Mouse (Mus musculus): Measurements from ENCODE around the gene Zfp566. TPM values are rescaled to one million over a fixed set of nuclear protein-coding genes. Genes with fewer than 3 reads are reported as not detected.
A peak's percentile ranks its signal among the peaks of the same experiment; 100 is the strongest.
"Not testable (repeated sequence)": the region's sequence is repeated elsewhere in the genome, so short reads cannot be mapped to it uniquely, and the experiment has no call there.

Gene Zfp566
- total RNA-seq (2014; rRNA removed) (3.6 and 5.0 TPM in 2 replicates), polyA plus RNA-seq (2015; fragmentation: Nextera tagmentation; extraction: Ambion mirVana) (15.6 and 19.6 TPM in 2 replicates)

- WGBS: 1% methylated on average over 40 of the region's 40 CpGs
- H3K9ac ChIP-seq: peak within 1 kb of the TSS; percentile 61
- peaks cover 20% of the 10 kb centered on the region for H3K4me1 ChIP-seq (ENCODE audit: insufficient read depth)
- ATAC-seq: peak; percentile 92
- DNase-seq: peak; percentile 99
- peak within 1 kb of the TSS; percentile 75 for H3K27ac ChIP-seq (ENCODE audit: low read depth, low read length)
- no peaks in the 10 kb centered on the region for H3K27me3 ChIP-seq (ENCODE audit: insufficient read depth, low read length)
- peak within 1 kb of the TSS; percentile 77 for H3K4me2 ChIP-seq (ENCODE audit: low read depth)
- H3K36me3 ChIP-seq (ENCODE audit: insufficient read depth): peaks cover 12% of the 10 kb centered on the region
- 0 out of 2 replicates have a peak, but pooled peaks have one; percentile 2 for TF ChIP-seq CTCF (IDR thresholded peaks at IDR 0.05; ENCODE audit: low read depth)
- peak within 1 kb of the TSS; percentile 63 for H3K4me3 ChIP-seq (ENCODE audit: low read depth, low read length)
- no peaks in the 10 kb centered on the region for H3K9me3 ChIP-seq (ENCODE audit: low read length)
Measured at GRCm38 (mm10) chr7:30090092-30090969, at the start of gene Zfp566, which contains the start of gene Gm26920. Gene Zfp566, minus strand, starts transcription at chr7:30090527. Gene Gm26920, minus strand, starts transcription at chr7:30090410.

GRCm38 (mm10) chr7:30136826-30137225 lies 46.5 kb upstream of the Zfp566 start:
- no peak for TF ChIP-seq CTCF (IDR thresholded peaks at IDR 0.05; ENCODE audit: low read depth)
- Histone ChIP-seq H3K4me1 (ENCODE audit: insufficient read depth) (no peaks in the 10 kb centered on the region), H3K9ac (no peak overlapping the region), H3K27me3 (ENCODE audit: insufficient read depth, low read length) (no peaks in the 10 kb centered on the region), H3K4me2 (ENCODE audit: low read depth) (no peak overlapping the region), H3K27ac (ENCODE audit: low read depth, low read length) (no peak overlapping the region), H3K36me3 (ENCODE audit: insufficient read depth) (peaks cover 52% of the 10 kb centered on the region), H3K4me3 (ENCODE audit: low read depth, low read length) (no peak overlapping the region), H3K9me3 (ENCODE audit: low read length) (no peaks in the 10 kb centered on the region)
- DNase-seq (no peak), ATAC-seq (no peak)
- 91% methylated on average over 10 of the region's 10 CpGs for WGBS

GRCm38 (mm10) chr7:30132396-30132795 lies 42.1 kb upstream of the Zfp566 start:
- DNase-seq (no peak), ATAC-seq (no peak)
- 97% methylated on average over 4 of the region's 4 CpGs for WGBS
- Histone ChIP-seq H3K4me3 (ENCODE audit: low read depth, low read length) (no peak overlapping the region), H3K36me3 (ENCODE audit: insufficient read depth) (peaks cover 82% of the 10 kb centered on the region), H3K9me3 (ENCODE audit: low read length) (no peaks in the 10 kb centered on the region), H3K4me2 (ENCODE audit: low read depth) (no peak overlapping the region), H3K4me1 (ENCODE audit: insufficient read depth) (no peaks in the 10 kb centered on the region), H3K27me3 (ENCODE audit: insufficient read depth, low read length) (no peaks in the 10 kb centered on the region), H3K27ac (ENCODE audit: low read depth, low read length) (no peak overlapping the region), H3K9ac (no peak overlapping the region)
- TF ChIP-seq CTCF (IDR thresholded peaks at IDR 0.05; ENCODE audit: low read depth): no peak

- peaks cover 74% of the 10 kb centered on the region for H3K36me3 ChIP-seq (ENCODE audit: insufficient read depth)
Measured at GRCm38 (mm10) chr7:30129900-30130299, 39.6 kb upstream of the Zfp566 start.

GRCm38 (mm10) chr7:30122188-30122530 lies 31.8 kb upstream of the Zfp566 start:
- Histone ChIP-seq H3K4me2 (ENCODE audit: low read depth) (peak overlapping the region; percentile 67), H3K27me3 (ENCODE audit: insufficient read depth, low read length) (no peaks in the 10 kb centered on the region), H3K9ac (peak overlapping the region; percentile 78), H3K9me3 (ENCODE audit: low read length) (no peaks in the 10 kb centered on the region), H3K36me3 (ENCODE audit: insufficient read depth) (peaks cover 9% of the 10 kb centered on the region), H3K4me3 (ENCODE audit: low read depth, low read length) (peak overlapping the region; percentile 68), H3K4me1 (ENCODE audit: insufficient read depth) (0 out of 2 replicates have a peak, but pooled peaks cover 5% of the 10 kb centered on the region), H3K27ac (ENCODE audit: low read depth, low read length) (peak overlapping the region; percentile 89)
- DNase-seq (no peak), ATAC-seq (peak; percentile 49)
- TF ChIP-seq CTCF (IDR thresholded peaks at IDR 0.05; ENCODE audit: low read depth): no peak
- under 1% methylated on average over 15 of the region's 15 CpGs for WGBS

More at GRCm38 (mm10) chr7:30129900-30130299, 39.6 kb upstream of the Zfp566 start:
- no peak for TF ChIP-seq CTCF (IDR thresholded peaks at IDR 0.05; ENCODE audit: low read depth)
- H3K4me3 ChIP-seq (ENCODE audit: low read depth, low read length): no peak overlapping the region
- no peaks in the 10 kb centered on the region for H3K27me3 ChIP-seq (ENCODE audit: insufficient read depth, low read length)
- 96% methylated on average over 8 of the region's 8 CpGs for WGBS
- no peak overlapping the region for H3K4me2 ChIP-seq (ENCODE audit: low read depth)
- no peak for ATAC-seq
- H3K9ac ChIP-seq: no peak overlapping the region
- H3K27ac ChIP-seq (ENCODE audit: low read depth, low read length): no peak overlapping the region
- no peak for DNase-seq
- H3K9me3 ChIP-seq (ENCODE audit: low read length): no peaks in the 10 kb centered on the region
- no peaks in the 10 kb centered on the region for H3K4me1 ChIP-seq (ENCODE audit: insufficient read depth)

- peak; percentile 26; the same call in 1 of the 2 replicates for TF ChIP-seq CTCF (IDR thresholded peaks at IDR 0.05; ENCODE audit: low read depth)
- H3K9me3 ChIP-seq (ENCODE audit: low read length): no peaks in the 10 kb centered on the region
- H3K9ac ChIP-seq: peak within 1 kb of the TSS; percentile 78
- 0 out of 2 replicates have a peak, but pooled peaks cover 5% of the 10 kb centered on the region for H3K4me1 ChIP-seq (ENCODE audit: insufficient read depth)
- WGBS: under 1% methylated on average over 61 of the region's 61 CpGs
- H3K27me3 ChIP-seq (ENCODE audit: insufficient read depth, low read length): no peaks in the 10 kb centered on the region
- H3K4me3 ChIP-seq (ENCODE audit: low read depth, low read length): peak within 1 kb of the TSS; percentile 68
- DNase-seq (peak; percentile 95), ATAC-seq (peak; percentile 98)
- H3K27ac ChIP-seq (ENCODE audit: low read depth, low read length): peak within 1 kb of the TSS; percentile 89
- peaks cover 3% of the 10 kb centered on the region; the same call in 1 of the 2 replicates for H3K36me3 ChIP-seq (ENCODE audit: insufficient read depth)
- H3K4me2 ChIP-seq (ENCODE audit: low read depth): peak within 1 kb of the TSS; percentile 67
Measured at GRCm38 (mm10) chr7:30121308-30122187, 31.2 kb upstream of the Zfp566 start, which contains the start of gene Zfp382. Gene Zfp382, plus strand, starts transcription at chr7:30121942.

GRCm38 (mm10) chr7:30117935-30118334 lies 27.6 kb upstream of the Zfp566 start:
- ATAC-seq; H3K9me3 ChIP-seq (ENCODE audit: low read length); H3K4me2 ChIP-seq (ENCODE audit: low read depth); H3K27me3 ChIP-seq (ENCODE audit: insufficient read depth, low read length); H3K4me3 ChIP-seq (ENCODE audit: low read depth, low read length); H3K9ac ChIP-seq; H3K4me1 ChIP-seq (ENCODE audit: insufficient read depth); H3K27ac ChIP-seq (ENCODE audit: low read depth, low read length); DNase-seq; H3K36me3 ChIP-seq (ENCODE audit: insufficient read depth): not testable (repeated sequence)
- 94% methylated on average over 12 of the region's 12 CpGs for WGBS

Data from forebrain, postnatal 0 days (tissue).